Mouse (Mus musculus) liver, embryonic 14.5 days (tissue): Measurements from ENCODE around the gene Tmem269.

Experiments used
- CTCF ChIP-seq: IDR thresholded peaks from 2 replicates; pipeline ENCODE4 v1.5.1; 2016; ENCODE audit warnings: antibody characterized with exemption, low read depth, control low read depth
- EP300 ChIP-seq: IDR thresholded peaks from 2 replicates; pipeline ENCODE4 v1.6.1; 2016; ENCODE audit warnings: antibody characterized with exemption, low read depth

DNA sequence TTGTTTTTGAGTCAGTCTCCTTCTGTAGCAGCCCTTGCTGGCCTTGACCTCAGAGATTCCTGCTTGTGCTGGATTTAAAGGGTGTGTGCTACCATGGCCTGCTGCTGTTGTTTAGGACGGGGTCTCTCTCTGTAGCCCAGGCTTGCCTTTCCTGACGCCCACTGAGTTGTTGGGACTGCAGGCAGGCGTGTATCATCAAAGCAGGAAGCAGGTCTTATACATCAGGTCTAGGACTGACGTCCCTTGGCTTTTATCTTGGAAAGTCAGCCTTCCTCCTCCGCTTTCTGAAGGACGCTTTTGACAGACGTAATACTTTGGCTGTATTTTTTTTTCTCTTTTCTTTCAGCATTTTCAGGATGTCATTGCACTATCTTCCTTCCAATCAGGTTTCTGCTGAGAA, 52.1 kb downstream of the Tmem269 start:
- TF ChIP-seq CTCF (no peak), EP300 (no peak)
